Mouse (Mus musculus): ENCODE measurements at regions not wholly inside any gene's neighbourhood (a gene's known extent, or its start where the extent isn't known, plus 50 kb on each side); places are given as distances from the start of the nearest gene placed in this dataset.

- Histone ChIP-seq H3K4me2 (replicated peaks; ENCODE audit: low read depth, low read length) (no peak overlapping the region), H3K9me3 (ENCODE audit: low read length) (no peaks in the 10 kb centered on the region), H3K9ac (replicated peaks; ENCODE audit: low read length) (no peak overlapping the region), H3K27me3 (ENCODE audit: insufficient read depth, low read length) (no peaks in the 10 kb centered on the region), H3K4me3 (ENCODE audit: low read length) (no peak overlapping the region), H3K4me1 (ENCODE audit: insufficient read depth, low read length) (peaks cover 18% of the 10 kb centered on the region), H3K27ac (ENCODE audit: low read length) (no peak overlapping the region), H3K36me3 (ENCODE audit: insufficient read depth, low read length) (no peaks in the 10 kb centered on the region)
- WGBS, result 86% methylated on average over 3 of the region's 3 CpGs
- no peak for ATAC-seq (ENCODE audit: low FRiP score, low TSS enrichment)
Measured at GRCm38 (mm10) chr14:25325887-25326286, 133.1 kb upstream of the Zmiz1 start.

- WGBS, result 56% methylated on average over 5 of the region's 5 CpGs
Measured at GRCm38 (mm10) chr14:25328230-25328629, 130.8 kb upstream of the Zmiz1 start.

GRCm38 (mm10) chr14:25334186-25334585 lies 124.8 kb upstream of the Zmiz1 start:
- Histone ChIP-seq H3K9me3 (ENCODE audit: low read length) (no peaks in the 10 kb centered on the region), H3K27me3 (ENCODE audit: insufficient read depth, low read length) (no peaks in the 10 kb centered on the region), H3K4me1 (ENCODE audit: insufficient read depth, low read length) (peaks cover 14% of the 10 kb centered on the region), H3K36me3 (ENCODE audit: insufficient read depth, low read length) (no peaks in the 10 kb centered on the region), H3K27ac (ENCODE audit: low read length) (no peak overlapping the region), H3K9ac (replicated peaks; ENCODE audit: low read length) (no peak overlapping the region), H3K4me2 (replicated peaks; ENCODE audit: low read depth, low read length) (no peak overlapping the region), H3K4me3 (ENCODE audit: low read length) (no peak overlapping the region)
- ATAC-seq (ENCODE audit: low FRiP score, low TSS enrichment), result no peak
- 86% methylated on average over 2 of the region's 2 CpGs for WGBS

More at GRCm38 (mm10) chr14:25328230-25328629, 130.8 kb upstream of the Zmiz1 start:
- Histone ChIP-seq H3K9me3 (ENCODE audit: low read length) (no peaks in the 10 kb centered on the region), H3K27me3 (ENCODE audit: insufficient read depth, low read length) (no peaks in the 10 kb centered on the region), H3K36me3 (ENCODE audit: insufficient read depth, low read length) (no peaks in the 10 kb centered on the region), H3K4me2 (replicated peaks; ENCODE audit: low read depth, low read length) (no peak overlapping the region), H3K9ac (replicated peaks; ENCODE audit: low read length) (no peak overlapping the region), H3K4me1 (ENCODE audit: insufficient read depth, low read length) (peaks cover 13% of the 10 kb centered on the region), H3K27ac (ENCODE audit: low read length) (no peak overlapping the region), H3K4me3 (ENCODE audit: low read length) (no peak overlapping the region)
- ATAC-seq (ENCODE audit: low FRiP score, low TSS enrichment), result 0 out of 2 replicates have a peak, but pooled peaks have one; percentile 27

GRCm38 (mm10) chr14:25336875-25337274 lies 122.1 kb upstream of the Zmiz1 start:
- Histone ChIP-seq H3K36me3 (ENCODE audit: insufficient read depth, low read length) (no peaks in the 10 kb centered on the region), H3K9ac (replicated peaks; ENCODE audit: low read length) (no peak overlapping the region), H3K4me3 (ENCODE audit: low read length) (no peak overlapping the region), H3K27ac (ENCODE audit: low read length) (no peak overlapping the region), H3K4me1 (ENCODE audit: insufficient read depth, low read length) (peaks cover 14% of the 10 kb centered on the region), H3K27me3 (ENCODE audit: insufficient read depth, low read length) (no peaks in the 10 kb centered on the region), H3K9me3 (ENCODE audit: low read length) (no peaks in the 10 kb centered on the region), H3K4me2 (replicated peaks; ENCODE audit: low read depth, low read length) (no peak overlapping the region)
- 80% methylated on average over 1 of the region's 1 CpGs for WGBS
- ATAC-seq (ENCODE audit: low FRiP score, low TSS enrichment), result no peak

DNA sequence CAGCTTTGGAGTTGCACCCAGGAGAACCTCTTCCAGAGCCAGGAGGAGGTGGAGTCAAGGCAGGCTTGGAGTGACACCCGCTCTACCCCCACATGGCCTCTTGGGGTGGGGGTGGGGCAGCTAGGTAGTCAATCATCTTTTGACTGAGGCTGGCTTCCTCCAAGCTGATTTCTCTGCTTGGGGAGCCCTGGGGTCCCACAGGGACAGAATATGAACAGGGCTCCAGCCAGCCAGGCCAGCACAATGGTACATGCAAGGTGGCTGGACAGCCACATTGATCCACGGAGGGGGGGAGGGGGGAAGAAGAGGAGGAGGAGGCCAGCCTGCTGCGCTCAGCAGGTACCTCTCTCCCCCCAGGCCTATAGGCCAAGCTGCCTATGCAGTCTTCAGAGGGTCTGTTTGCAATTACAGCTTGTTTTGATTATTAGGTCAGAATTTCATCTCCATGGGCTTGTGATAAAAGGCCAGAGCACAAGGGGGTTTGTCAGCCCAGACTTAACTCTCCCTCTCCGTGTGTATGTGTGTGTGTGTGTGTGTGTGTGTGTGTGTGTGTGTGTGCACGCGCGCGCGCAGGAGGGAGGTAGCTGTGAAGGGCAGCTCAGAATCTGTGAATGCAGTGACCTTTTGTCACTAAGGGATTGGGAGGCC lies 120.5 kb upstream of the Zmiz1 start:
- Histone ChIP-seq H3K9ac (replicated peaks; ENCODE audit: low read length) (no peak overlapping the region), H3K4me3 (ENCODE audit: low read length) (no peak overlapping the region), H3K9me3 (ENCODE audit: low read length) (no peaks in the 10 kb centered on the region), H3K27ac (ENCODE audit: low read length) (no peak overlapping the region), H3K4me2 (replicated peaks; ENCODE audit: low read depth, low read length) (no peak overlapping the region), H3K4me1 (ENCODE audit: insufficient read depth, low read length) (peaks cover 23% of the 10 kb centered on the region), H3K36me3 (ENCODE audit: insufficient read depth, low read length) (no peaks in the 10 kb centered on the region), H3K27me3 (ENCODE audit: insufficient read depth, low read length) (no peaks in the 10 kb centered on the region)
- peak; percentile 27 for ATAC-seq (ENCODE audit: low FRiP score, low TSS enrichment)
- WGBS, result 49% methylated on average over 8 of the region's 9 CpGs

DNA sequence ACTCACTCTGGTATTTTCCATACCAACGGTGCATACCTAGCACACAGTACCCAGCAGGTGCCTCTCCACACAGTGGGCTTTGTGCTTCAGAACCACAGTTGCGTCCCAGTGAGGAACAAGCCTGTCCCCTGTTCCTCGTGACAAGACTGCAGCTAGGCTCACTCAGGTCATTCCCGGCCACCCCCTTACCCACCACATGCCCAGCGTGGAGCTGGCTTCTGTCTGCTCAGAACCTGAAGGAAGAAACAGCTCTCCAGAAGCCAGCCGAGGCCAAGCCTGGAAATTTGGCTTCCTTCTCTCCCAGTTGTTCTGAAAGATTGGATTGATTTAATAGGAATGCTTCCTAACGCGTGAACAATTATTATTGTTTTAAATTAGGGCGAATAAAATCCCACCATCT lies 118.1 kb upstream of the Zmiz1 start:
- H3K27me3 ChIP-seq (ENCODE audit: insufficient read depth, low read length), result no peaks in the 10 kb centered on the region
- no peak for ATAC-seq (ENCODE audit: low FRiP score, low TSS enrichment)
- no peak overlapping the region for H3K27ac ChIP-seq (ENCODE audit: low read length)
- no peak overlapping the region for H3K4me3 ChIP-seq (ENCODE audit: low read length)
- H3K4me2 ChIP-seq (replicated peaks; ENCODE audit: low read depth, low read length), result no peak overlapping the region
- no peaks in the 10 kb centered on the region for H3K36me3 ChIP-seq (ENCODE audit: insufficient read depth, low read length)
- H3K9me3 ChIP-seq (ENCODE audit: low read length), result no peaks in the 10 kb centered on the region
- peaks cover 31% of the 10 kb centered on the region for H3K4me1 ChIP-seq (ENCODE audit: insufficient read depth, low read length)
- H3K9ac ChIP-seq (replicated peaks; ENCODE audit: low read length), result no peak overlapping the region
- WGBS, result 77% methylated on average over 9 of the region's 9 CpGs

DNA sequence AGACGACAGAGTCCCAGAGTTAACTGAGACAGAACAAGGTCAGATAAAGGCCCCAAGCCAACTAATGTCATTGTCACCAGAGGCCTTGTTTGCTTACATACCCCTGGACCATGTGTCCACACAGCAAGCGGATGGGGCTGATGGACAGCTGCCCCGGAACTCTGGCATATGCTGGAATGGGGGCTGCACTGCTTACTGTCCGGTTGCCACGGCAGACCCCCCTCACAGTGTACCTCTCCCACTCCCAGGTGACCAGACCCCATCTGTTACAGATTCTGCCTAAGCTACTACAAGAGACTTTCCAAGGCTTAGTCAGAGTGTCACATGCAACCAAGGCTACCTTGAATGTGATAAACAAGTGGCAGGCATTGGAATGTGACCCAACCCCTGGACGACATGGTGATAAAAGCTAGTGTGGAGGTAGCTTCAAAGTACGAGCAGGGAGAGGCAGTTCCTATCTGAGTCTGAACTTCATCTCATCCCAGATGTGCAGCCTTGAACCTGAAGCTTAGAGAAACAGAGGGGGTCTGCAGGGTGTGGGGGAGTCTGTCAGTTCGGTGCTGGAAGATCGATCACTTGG lies 117.0 kb upstream of the Zmiz1 start:
- Histone ChIP-seq H3K4me2 (replicated peaks; ENCODE audit: low read depth, low read length) (no peak overlapping the region), H3K27me3 (ENCODE audit: insufficient read depth, low read length) (no peaks in the 10 kb centered on the region), H3K4me3 (ENCODE audit: low read length) (no peak overlapping the region), H3K36me3 (ENCODE audit: insufficient read depth, low read length) (no peaks in the 10 kb centered on the region), H3K4me1 (ENCODE audit: insufficient read depth, low read length) (peaks cover 36% of the 10 kb centered on the region), H3K9ac (replicated peaks; ENCODE audit: low read length) (no peak overlapping the region), H3K9me3 (ENCODE audit: low read length) (no peaks in the 10 kb centered on the region), H3K27ac (ENCODE audit: low read length) (no peak overlapping the region)
- ATAC-seq (ENCODE audit: low FRiP score, low TSS enrichment), result no peak
- 55% methylated on average over 9 of the region's 9 CpGs for WGBS

GRCm38 (mm10) chr14:25342865-25343565 lies 116.0 kb upstream of the Zmiz1 start:
- ATAC-seq (ENCODE audit: low FRiP score, low TSS enrichment), result peak; percentile 46; the same call in 1 of the 2 replicates
- no peak overlapping the region for H3K9ac ChIP-seq (replicated peaks; ENCODE audit: low read length)
- H3K4me1 ChIP-seq (ENCODE audit: insufficient read depth, low read length), result peaks cover 33% of the 10 kb centered on the region
- no peak overlapping the region for H3K4me3 ChIP-seq (ENCODE audit: low read length)
- no peaks in the 10 kb centered on the region for H3K27me3 ChIP-seq (ENCODE audit: insufficient read depth, low read length)
- no peaks in the 10 kb centered on the region for H3K36me3 ChIP-seq (ENCODE audit: insufficient read depth, low read length)
- WGBS, result 21% methylated on average over 4 of the region's 4 CpGs
- peak overlapping the region; percentile 36 for H3K27ac ChIP-seq (ENCODE audit: low read length)
- no peaks in the 10 kb centered on the region for H3K9me3 ChIP-seq (ENCODE audit: low read length)
- no peak overlapping the region for H3K4me2 ChIP-seq (replicated peaks; ENCODE audit: low read depth, low read length)

DNA sequence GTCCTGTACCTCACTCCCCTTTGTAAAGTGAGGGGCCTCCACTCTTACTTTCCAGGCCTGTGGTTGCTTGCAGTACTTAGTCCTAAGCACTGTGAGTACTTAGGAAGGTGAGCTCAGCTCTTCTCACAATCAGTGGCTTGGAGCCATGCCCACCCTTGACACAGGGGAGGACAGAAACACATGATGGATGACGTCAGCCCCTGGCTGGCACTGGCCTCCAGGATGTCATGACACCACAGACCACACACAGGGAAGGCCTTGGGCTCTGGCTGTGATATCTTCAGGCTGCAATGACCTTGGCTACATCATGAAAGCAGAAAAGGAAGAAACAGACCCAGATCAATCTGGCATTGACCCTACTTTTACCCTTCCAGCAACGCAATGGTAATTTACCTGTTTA lies 113.0 kb upstream of the Zmiz1 start:
- Histone ChIP-seq H3K9ac (replicated peaks; ENCODE audit: low read length) (no peak overlapping the region), H3K4me1 (ENCODE audit: insufficient read depth, low read length) (peaks cover 23% of the 10 kb centered on the region), H3K36me3 (ENCODE audit: insufficient read depth, low read length) (no peaks in the 10 kb centered on the region), H3K4me2 (replicated peaks; ENCODE audit: low read depth, low read length) (no peak overlapping the region), H3K9me3 (ENCODE audit: low read length) (no peaks in the 10 kb centered on the region), H3K27ac (ENCODE audit: low read length) (no peak overlapping the region), H3K4me3 (ENCODE audit: low read length) (no peak overlapping the region), H3K27me3 (ENCODE audit: insufficient read depth, low read length) (no peaks in the 10 kb centered on the region)
- 32% methylated on average over 2 of the region's 2 CpGs for WGBS
- no peak for ATAC-seq (ENCODE audit: low FRiP score, low TSS enrichment)

All from kidney, embryonic 16.5 days (tissue).